Mouse (Mus musculus): ENCODE measurements at regions not wholly inside any gene's neighbourhood (a gene's known extent, or its start where the extent isn't known, plus 50 kb on each side); places are given as distances from the start of the nearest gene placed in this dataset.

DNA sequence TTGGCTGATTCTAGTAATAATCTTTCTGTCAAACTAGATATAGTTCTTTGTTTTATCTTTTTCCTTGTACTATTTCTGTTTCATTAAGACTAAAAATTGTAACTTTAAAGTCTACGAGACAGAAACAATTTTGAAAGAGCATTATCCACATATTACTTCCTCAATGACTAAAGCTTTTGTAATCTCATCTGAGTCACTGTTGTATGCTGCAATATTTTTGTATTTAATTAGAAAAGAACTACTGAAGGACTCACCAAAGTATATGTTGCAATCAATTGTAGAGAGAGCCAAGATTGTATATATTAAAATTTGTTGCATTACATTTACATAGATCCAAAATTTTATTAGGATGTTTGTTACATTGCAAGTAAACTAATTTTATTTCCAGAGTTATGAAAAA lies 1692.4 kb upstream of the B3galt2 start:
- 91% methylated on average over 1 of the region's 1 CpGs for WGBS
- H3K36me3 ChIP-seq (ENCODE audit: insufficient read depth, low read length), result no peaks in the 10 kb centered on the region
- no peak for DNase-seq (ENCODE audit: low spot score)

DNA sequence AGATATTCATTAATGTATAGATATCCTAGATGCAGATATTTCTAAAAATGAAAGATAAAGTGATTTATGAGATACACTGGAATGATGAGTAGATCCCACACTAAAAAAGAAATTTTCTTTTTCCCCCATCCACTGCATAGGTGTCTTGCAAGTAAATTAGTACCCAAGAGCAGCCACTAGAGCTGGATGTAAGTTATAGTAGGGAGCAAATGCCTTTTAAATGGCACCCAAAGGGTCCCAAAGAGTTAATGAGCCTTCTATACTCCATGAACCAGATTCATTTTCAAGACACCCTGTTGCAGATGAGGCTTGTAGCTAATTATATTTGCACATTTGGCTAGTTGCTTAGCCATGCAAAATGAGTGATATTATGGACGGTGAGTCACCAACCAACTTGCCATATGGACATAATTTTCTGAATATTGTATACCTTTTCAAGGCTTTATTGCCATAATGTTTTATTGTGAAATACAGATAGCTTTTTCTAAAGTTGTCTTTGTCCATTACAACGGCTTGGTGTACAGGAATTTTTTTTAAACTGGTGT lies 1686.1 kb upstream of the B3galt2 start:
- Histone ChIP-seq H3K4me2 (ENCODE audit: low read depth, low read length) (no peak overlapping the region), H3K4me1 (ENCODE audit: insufficient read depth, low read length) (no peaks in the 10 kb centered on the region), H3K27me3 (ENCODE audit: insufficient read depth, low read length) (no peaks in the 10 kb centered on the region), H3K9ac (replicated peaks; ENCODE audit: low read length) (no peak overlapping the region), H3K9me3 (ENCODE audit: low read length) (no peaks in the 10 kb centered on the region), H3K36me3 (ENCODE audit: insufficient read depth, low read length) (no peaks in the 10 kb centered on the region), H3K4me3 (ENCODE audit: low read length) (no peak overlapping the region), H3K27ac (no peak overlapping the region)
- no peak for TF ChIP-seq CTCF (IDR thresholded peaks at IDR 0.05; ENCODE audit: low read depth)
- ATAC-seq (no peak), DNase-seq (ENCODE audit: low spot score) (no peak)
- 68% methylated on average over 2 of the region's 2 CpGs for WGBS

More for the DNA sequence above, 1692.4 kb upstream of the B3galt2 start:
- H3K4me2 ChIP-seq (ENCODE audit: low read depth, low read length), result no peak overlapping the region
- no peak overlapping the region for H3K9ac ChIP-seq (replicated peaks; ENCODE audit: low read length)
- no peak overlapping the region for H3K4me3 ChIP-seq (ENCODE audit: low read length)
- H3K4me1 ChIP-seq (ENCODE audit: insufficient read depth, low read length), result no peaks in the 10 kb centered on the region
- no peak overlapping the region for H3K27ac ChIP-seq
- no peak for ATAC-seq
- no peaks in the 10 kb centered on the region for H3K27me3 ChIP-seq (ENCODE audit: insufficient read depth, low read length)
- TF ChIP-seq CTCF (IDR thresholded peaks at IDR 0.05; ENCODE audit: low read depth), result no peak
- H3K9me3 ChIP-seq (ENCODE audit: low read length), result no peaks in the 10 kb centered on the region

GRCm38 (mm10) chr1:141961743-141962142 lies 1678.7 kb upstream of the B3galt2 start:
- Histone ChIP-seq H3K9ac (replicated peaks; ENCODE audit: low read length) (no peak overlapping the region), H3K27ac (no peak overlapping the region), H3K4me1 (ENCODE audit: insufficient read depth, low read length) (no peaks in the 10 kb centered on the region), H3K9me3 (ENCODE audit: low read length) (no peaks in the 10 kb centered on the region), H3K27me3 (ENCODE audit: insufficient read depth, low read length) (no peaks in the 10 kb centered on the region), H3K36me3 (ENCODE audit: insufficient read depth, low read length) (no peaks in the 10 kb centered on the region), H3K4me2 (ENCODE audit: low read depth, low read length) (no peak overlapping the region), H3K4me3 (ENCODE audit: low read length) (no peak overlapping the region)
- ATAC-seq (no peak), DNase-seq (ENCODE audit: low spot score) (peak; percentile 41)
- peak; percentile 59 for TF ChIP-seq CTCF (IDR thresholded peaks at IDR 0.05; ENCODE audit: low read depth)
- WGBS, result 4% methylated on average over 2 of the region's 2 CpGs

- Histone ChIP-seq H3K36me3 (ENCODE audit: insufficient read depth, low read length) (no peaks in the 10 kb centered on the region), H3K9ac (replicated peaks; ENCODE audit: low read length) (no peak overlapping the region), H3K4me1 (ENCODE audit: insufficient read depth, low read length) (no peaks in the 10 kb centered on the region), H3K4me3 (ENCODE audit: low read length) (no peak overlapping the region), H3K27me3 (ENCODE audit: insufficient read depth, low read length) (no peaks in the 10 kb centered on the region), H3K4me2 (ENCODE audit: low read depth, low read length) (no peak overlapping the region), H3K27ac (no peak overlapping the region), H3K9me3 (ENCODE audit: low read length) (no peaks in the 10 kb centered on the region)
- DNase-seq (ENCODE audit: low spot score) (no peak), ATAC-seq (no peak)
- WGBS, result 77% methylated on average over 5 of the region's 5 CpGs
- TF ChIP-seq CTCF (IDR thresholded peaks at IDR 0.05; ENCODE audit: low read depth), result no peak
Measured at GRCm38 (mm10) chr1:141968133-141968532, 1672.3 kb upstream of the B3galt2 start.

DNA sequence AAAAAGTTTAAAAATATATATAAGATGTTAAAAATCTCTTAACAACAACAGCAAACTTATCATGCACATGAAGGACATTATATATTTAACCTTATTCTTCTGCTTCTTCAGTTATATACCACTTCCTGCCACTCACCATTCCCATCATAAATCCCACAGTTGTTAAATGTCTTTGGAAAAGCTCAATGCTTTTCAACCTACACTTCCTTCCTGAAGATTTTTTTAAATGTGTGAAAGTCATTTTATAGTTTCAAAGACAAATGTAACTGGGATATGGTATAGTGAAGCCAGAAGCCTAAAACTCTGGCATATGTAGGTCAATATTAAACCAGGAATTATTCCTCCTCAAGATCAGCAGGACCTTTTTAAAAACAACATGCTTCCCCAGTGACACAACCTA lies 1666.1 kb upstream of the B3galt2 start:
- Histone ChIP-seq H3K4me1 (ENCODE audit: insufficient read depth, low read length) (no peaks in the 10 kb centered on the region), H3K4me2 (ENCODE audit: low read depth, low read length) (no peak overlapping the region), H3K9me3 (ENCODE audit: low read length) (no peaks in the 10 kb centered on the region), H3K9ac (replicated peaks; ENCODE audit: low read length) (no peak overlapping the region), H3K27ac (no peak overlapping the region), H3K4me3 (ENCODE audit: low read length) (no peak overlapping the region), H3K36me3 (ENCODE audit: insufficient read depth, low read length) (no peaks in the 10 kb centered on the region), H3K27me3 (ENCODE audit: insufficient read depth, low read length) (no peaks in the 10 kb centered on the region)
- no peak for TF ChIP-seq CTCF (IDR thresholded peaks at IDR 0.05; ENCODE audit: low read depth)
- DNase-seq (ENCODE audit: low spot score) (no peak), ATAC-seq (no peak)

DNA sequence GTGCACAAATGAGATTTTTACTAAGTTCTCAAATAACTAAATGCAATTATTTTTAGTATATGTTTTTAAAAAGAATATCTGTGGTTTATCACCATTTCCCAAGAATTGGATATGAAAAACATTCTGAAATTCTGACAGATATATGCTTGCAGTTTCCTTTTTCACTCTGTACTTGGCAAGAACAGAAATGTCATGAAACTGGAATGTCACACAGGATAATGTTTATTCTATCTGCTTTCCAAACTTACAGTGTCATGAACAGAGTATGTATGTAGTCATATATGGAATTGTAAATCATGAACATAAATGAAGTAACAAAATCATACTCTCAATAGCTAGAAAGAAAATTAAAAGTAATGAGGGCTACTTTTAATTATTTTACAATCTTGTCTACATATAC lies 1640.7 kb upstream of the B3galt2 start:
- H3K27ac ChIP-seq, result no peak overlapping the region
- H3K4me2 ChIP-seq (ENCODE audit: low read depth, low read length), result no peak overlapping the region
- no peak for ATAC-seq
- no peaks in the 10 kb centered on the region for H3K27me3 ChIP-seq (ENCODE audit: insufficient read depth, low read length)
- H3K9ac ChIP-seq (replicated peaks; ENCODE audit: low read length), result no peak overlapping the region
- H3K9me3 ChIP-seq (ENCODE audit: low read length), result no peaks in the 10 kb centered on the region
- no peak for DNase-seq (ENCODE audit: low spot score)
- no peaks in the 10 kb centered on the region for H3K4me1 ChIP-seq (ENCODE audit: insufficient read depth, low read length)
- TF ChIP-seq CTCF (IDR thresholded peaks at IDR 0.05; ENCODE audit: low read depth), result no peak
- no peak overlapping the region for H3K4me3 ChIP-seq (ENCODE audit: low read length)
- no peaks in the 10 kb centered on the region for H3K36me3 ChIP-seq (ENCODE audit: insufficient read depth, low read length)

DNA sequence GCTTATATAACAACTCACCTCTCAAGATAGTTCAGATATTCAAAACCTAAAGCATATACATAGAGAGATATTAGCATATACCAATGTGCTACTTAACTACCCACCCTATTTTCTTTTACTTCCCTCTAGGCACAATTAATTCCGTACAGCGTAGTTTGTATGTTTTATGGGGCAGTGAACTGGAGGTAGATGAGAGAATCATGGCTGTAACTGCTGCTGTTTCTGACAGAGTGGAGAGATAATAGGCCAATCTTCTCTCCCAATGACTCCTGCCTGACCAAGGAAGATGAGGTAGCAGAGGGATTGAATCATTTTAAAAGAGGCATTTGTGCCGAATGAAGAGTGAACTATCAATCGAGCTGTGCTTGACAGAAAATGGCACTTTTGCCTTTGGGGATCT lies 1640.1 kb upstream of the B3galt2 start:
- no peaks in the 10 kb centered on the region for H3K36me3 ChIP-seq (ENCODE audit: insufficient read depth, low read length)
- ATAC-seq, result no peak
- no peaks in the 10 kb centered on the region for H3K27me3 ChIP-seq (ENCODE audit: insufficient read depth, low read length)
- 77% methylated on average over 4 of the region's 4 CpGs for WGBS
- no peaks in the 10 kb centered on the region for H3K4me1 ChIP-seq (ENCODE audit: insufficient read depth, low read length)
- no peaks in the 10 kb centered on the region for H3K9me3 ChIP-seq (ENCODE audit: low read length)
- H3K9ac ChIP-seq (replicated peaks; ENCODE audit: low read length), result no peak overlapping the region
- H3K4me3 ChIP-seq (ENCODE audit: low read length), result no peak overlapping the region
- H3K4me2 ChIP-seq (ENCODE audit: low read depth, low read length), result no peak overlapping the region
- peak; percentile 2 for DNase-seq (ENCODE audit: low spot score)
- TF ChIP-seq CTCF (IDR thresholded peaks at IDR 0.05; ENCODE audit: low read depth), result no peak
- H3K27ac ChIP-seq, result no peak overlapping the region
